Mouse (Mus musculus): Measurements from ENCODE around the gene Casz1. TPM values are rescaled to one million over a fixed set of nuclear protein-coding genes. Genes with fewer than 3 reads are reported as not detected.

Casz1 gene
- total RNA-seq, 2 experiments from 2014 or later: 1.1 to 1.8 TPM

DNA sequence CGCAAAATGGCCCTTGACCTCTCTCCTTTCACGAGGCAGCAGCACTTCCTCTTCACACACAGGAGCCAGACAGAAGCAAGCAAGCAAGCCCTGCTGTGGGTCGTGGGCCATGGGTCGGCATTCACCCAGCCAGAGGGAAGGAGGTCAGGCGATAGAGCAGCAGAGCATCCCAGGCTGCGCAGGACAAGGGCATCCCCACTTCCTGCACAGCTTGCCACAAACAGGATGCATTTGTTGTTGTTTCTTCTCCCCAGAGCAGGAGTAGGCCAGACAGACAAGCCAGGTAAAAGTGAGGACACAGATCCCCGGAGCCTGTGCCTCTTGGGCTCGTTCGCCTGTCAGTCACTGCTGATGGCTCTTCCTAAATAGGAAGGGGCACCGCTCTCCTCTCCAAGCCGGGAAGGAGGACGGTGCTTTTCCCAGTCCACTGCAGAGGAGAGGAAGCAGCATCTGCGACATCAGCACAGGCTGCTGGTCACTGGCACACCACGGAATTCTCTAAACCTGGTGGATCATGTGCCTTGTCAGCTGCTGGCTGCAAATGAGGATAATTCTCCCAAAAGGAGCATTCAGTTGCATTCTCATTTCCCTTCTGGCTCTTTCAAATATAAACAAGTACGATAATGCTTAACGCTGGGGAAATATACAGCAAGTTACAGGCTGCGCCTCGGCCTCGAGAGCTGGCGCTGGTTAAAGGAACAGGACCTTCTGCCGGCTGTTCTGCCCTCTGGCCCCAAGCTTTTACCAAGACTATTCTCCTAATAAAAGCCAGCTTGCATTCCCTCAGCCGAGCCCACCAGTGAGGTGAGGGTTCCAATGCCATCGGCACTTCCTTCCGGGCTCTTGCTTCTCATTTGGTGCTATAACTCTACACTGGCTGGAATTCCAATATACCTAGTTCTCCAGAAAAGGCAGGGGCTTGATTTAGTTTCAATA is 181.6 kb downstream of the Casz1 start:
- intact Hi-C loops (cut with DNase I): no loop called here
- DNase-seq (ENCODE audit: low spot score in 2 of 2): peak in 1 of 2 experiments; percentile 13

DNA sequence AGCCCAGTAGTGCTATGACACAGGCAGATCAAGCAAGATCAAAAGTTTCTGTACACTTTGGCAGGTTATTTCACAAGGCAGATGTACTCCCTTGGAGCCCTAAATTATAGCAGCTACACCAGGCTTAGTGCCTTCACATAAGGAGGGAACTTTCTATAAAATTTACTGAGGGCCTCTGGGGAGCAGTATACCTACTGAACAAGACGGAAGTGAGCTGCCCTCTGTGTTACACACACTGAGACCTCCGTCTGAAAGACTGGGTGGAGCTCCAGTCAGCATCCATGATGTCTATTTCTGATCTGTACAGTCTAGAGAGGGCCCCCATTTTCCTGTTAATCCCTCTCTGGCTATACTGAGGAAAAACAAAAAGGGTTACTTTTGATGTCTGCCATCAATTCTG is 185.8 kb downstream of the Casz1 start:
- intact Hi-C loops (cut with DNase I): no loop called here
- DNase-seq (ENCODE audit: low spot score in 2 of 2): no peak

DNA sequence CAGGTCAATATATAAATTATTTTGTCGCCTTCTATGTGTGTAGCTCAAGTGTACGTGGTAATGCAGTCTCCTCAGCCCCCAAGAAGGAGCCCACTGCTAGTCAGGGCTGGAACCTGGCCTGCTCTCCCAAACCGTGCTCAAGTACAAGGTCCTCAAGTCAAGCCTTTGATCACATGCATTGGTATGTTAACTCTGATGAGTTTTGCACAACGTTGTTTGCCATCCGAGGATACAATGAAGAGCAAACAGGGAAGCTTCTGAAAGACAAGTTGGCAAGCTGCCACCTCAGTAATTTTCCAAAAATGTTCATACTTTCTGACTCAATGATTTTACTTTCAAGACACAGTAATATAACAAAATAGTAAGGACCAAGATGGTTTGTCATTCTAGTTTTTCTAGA is 189.7 kb downstream of the Casz1 start:
- no peak for DNase-seq (ENCODE audit: low spot score in 2 of 2)
- intact Hi-C loops (cut with DNase I): no loop called here

DNA sequence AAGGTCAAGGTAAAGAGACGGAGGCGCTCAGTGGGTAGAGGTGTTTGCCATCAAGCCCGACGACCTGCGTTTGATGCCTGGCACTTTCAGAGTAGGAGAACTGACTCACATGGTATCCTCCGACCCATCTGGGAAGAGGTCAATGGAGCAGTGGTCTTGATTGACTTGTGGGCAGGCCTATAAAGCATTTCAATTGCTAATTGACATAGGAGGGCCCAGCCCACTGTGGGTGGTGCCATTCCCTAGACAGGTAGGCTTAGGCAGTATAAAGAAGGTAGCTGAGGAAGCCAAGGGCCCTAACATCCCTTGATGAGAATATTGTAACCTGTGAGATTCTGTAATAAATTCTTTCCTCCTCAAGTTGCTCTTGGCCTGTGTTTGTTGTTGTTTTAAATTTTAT is 196.5 kb downstream of the Casz1 start:
- no peak for DNase-seq (ENCODE audit: low spot score in 2 of 2)
- intact Hi-C loops (cut with DNase I): no loop called here

GRCm38 (mm10) chr4:149001515-149001914 is 197.3 kb downstream of the Casz1 start:
- intact Hi-C loops (cut with DNase I): no loop called here
- no peak for DNase-seq (ENCODE audit: low spot score in 2 of 2)

- intact Hi-C loops (cut with DNase I): no loop called here
- no peak for DNase-seq (ENCODE audit: low spot score in 2 of 2)
These were observed 198.3 kb downstream of the Casz1 start for GRCm38 (mm10) chr4:149002441-149003093.

Other genes with a start within 250 kb of the Casz1 start
- gene Exosc10, start 246.0 kb upstream of the Casz1 start, total RNA-seq (2021): 10 to 100 TPM; 43.0 to 53.4 TPM
- gene Srm, start 212.9 kb upstream of the Casz1 start, total RNA-seq (2021): 10 to 100 TPM; 73.4 to 79.1 TPM
- 1 to 10 TPM; 1.5 to 5.5 TPM for gene Masp2, start 201.9 kb upstream of the Casz1 start, total RNA-seq (2021)
- 100 to 1,000 TPM; 151 to 208 TPM for gene Tardbp, start 177.4 kb upstream of the Casz1 start, total RNA-seq (2021)
- not detected for gene Gm572, start 161.1 kb upstream of the Casz1 start, total RNA-seq (2021)